Mouse (Mus musculus): ENCODE measurements at regions not wholly inside any gene's neighbourhood (a gene's known extent, or its start where the extent isn't known, plus 50 kb on each side); places are given as distances from the start of the nearest gene placed in this dataset.

- TF ChIP-seq POLR2A (IDR thresholded peaks at IDR 0.05; ENCODE audit: low read depth, low read length) (no peak), CTCF (IDR thresholded peaks at IDR 0.05; ENCODE audit: borderline replicate concordance, insufficient read depth, low read length) (no peak)
Measured at GRCm38 (mm10) chr10:17618024-17618423, 105.0 kb upstream of the Cited2 start.
